Mouse (Mus musculus): ENCODE measurements around the gene H2-DMa.
"Not testable (repeated sequence)": the region's sequence is repeated elsewhere in the genome, so short reads cannot be mapped to it uniquely, and the experiment has no call there.

The H2-DMa gene

DNA sequence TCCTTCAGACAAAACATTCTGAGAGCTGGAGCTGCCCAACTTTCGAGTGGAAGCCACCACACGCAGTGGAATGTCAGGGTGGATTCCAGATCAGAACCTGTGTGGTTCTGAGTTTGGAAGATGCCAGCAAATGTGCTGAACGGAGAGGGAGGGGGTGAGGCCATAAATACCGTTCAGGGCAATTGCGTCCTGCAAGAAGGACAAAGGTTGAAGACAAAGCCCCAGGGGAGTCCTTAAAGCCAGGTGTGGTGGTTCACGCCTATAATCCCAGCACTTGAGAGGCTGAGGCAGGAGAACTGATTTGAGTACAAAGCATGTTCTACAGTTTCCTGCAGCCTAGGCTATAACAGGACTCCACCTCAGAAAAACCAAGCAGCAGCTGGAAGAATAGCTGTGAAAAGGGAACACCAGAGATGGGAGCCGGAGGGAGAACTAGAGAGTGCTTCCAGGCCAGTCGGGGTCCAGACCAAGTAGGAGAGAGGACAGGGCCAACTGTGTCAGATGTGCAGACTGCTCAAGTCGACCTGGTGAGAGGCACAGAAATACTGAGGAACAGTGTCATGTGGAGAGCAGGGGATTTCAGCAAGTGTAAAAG lies 7.6 kb downstream of the H2-DMa start:
- DNase-seq (ENCODE audit: low spot score), result peak; percentile 64

DNA sequence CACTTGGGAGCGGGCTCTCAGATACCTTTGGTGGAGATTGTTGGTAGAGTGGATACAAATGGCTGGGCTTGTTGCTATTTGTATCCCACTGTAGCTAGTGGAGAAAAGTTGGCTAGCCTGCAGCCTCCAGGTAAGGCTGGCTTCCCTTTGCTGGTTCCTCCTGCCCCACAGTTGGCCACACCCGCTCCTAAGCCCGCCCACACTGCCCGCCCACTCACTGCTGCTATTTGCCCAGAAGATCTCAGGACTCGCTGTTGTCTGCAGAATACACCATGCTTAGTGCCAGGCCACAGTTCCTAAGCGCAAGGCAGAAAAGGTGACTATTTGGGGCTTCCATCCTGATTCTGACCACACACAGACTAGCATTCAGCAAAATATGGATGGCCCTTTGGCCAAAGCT lies 8.1 kb downstream of the H2-DMa start:
- peak; percentile 78 for DNase-seq (ENCODE audit: low spot score)

DNA sequence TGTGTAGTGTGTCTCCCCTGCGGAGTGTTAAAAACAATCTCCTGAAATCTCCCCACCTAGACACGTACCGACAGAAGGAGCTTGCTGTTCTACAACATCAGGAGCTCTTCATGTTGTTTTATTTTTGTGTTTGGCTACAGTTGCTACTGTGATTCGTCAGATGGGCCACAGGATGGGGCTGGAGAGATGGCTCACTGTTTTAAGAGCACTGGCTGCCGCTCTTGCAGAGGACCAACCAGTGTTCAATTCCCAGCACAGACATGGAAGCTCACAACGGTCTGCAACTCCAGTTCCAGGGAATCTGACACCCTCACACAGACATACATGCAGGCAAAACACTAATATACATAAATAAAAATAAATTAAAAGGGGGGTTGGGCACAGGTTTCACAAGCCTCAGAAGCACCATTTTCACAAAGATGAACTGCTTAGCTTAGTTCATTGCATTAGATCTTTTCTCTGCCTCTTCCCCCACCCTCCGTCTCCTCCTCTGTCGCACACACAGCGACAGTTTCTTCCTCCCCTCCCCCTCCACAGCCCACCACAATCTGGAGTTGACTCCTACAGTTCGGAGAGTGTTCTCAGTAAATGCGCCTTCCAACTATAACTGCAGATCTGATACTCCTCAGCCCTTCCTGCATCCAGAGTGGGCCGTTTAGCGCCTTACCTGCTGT lies 9.1 kb downstream of the H2-DMa start:
- no peak for DNase-seq (ENCODE audit: low spot score)

DNA sequence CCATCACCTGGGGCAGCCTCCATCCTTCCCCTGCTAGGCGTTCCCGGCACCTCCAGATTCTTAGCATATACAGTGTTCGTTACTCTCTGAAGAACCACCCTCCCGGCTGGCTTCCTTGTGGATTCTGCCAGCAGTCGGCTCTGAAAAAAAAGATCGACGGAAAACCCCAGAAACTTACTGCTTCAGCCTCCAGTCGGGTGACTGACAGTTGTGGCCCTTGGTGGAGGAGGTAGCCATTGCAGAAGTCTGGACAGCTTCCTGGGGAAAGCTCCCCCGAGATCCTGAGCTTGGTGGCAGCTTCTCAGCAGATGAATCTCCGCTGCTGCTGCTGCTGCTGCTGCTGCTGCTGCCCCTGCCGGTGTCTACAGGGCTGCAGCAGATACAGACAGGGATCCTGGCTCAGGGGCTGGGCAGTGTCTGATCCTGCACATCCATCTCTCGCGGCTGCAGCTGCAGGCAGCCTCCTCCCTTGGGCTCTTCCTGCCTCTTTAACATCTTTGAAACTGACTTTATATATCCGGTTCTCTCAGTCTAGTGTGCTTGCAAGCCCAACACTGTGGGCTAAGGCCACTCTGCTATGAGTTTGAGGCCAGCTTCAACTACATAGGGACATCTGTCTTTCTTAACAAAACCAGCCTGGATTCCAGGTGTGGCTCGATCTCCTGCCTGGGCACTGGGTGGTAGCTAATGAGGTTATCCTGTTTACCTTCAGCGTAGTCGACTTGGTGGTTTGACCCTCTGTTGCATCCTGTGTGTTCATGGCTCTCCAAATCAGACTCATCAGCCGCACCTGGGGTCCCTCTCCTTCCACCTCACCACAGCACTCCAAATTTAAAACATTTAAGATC lies 9.8 kb downstream of the H2-DMa start:
- no peak for DNase-seq (ENCODE audit: low spot score)

DNA sequence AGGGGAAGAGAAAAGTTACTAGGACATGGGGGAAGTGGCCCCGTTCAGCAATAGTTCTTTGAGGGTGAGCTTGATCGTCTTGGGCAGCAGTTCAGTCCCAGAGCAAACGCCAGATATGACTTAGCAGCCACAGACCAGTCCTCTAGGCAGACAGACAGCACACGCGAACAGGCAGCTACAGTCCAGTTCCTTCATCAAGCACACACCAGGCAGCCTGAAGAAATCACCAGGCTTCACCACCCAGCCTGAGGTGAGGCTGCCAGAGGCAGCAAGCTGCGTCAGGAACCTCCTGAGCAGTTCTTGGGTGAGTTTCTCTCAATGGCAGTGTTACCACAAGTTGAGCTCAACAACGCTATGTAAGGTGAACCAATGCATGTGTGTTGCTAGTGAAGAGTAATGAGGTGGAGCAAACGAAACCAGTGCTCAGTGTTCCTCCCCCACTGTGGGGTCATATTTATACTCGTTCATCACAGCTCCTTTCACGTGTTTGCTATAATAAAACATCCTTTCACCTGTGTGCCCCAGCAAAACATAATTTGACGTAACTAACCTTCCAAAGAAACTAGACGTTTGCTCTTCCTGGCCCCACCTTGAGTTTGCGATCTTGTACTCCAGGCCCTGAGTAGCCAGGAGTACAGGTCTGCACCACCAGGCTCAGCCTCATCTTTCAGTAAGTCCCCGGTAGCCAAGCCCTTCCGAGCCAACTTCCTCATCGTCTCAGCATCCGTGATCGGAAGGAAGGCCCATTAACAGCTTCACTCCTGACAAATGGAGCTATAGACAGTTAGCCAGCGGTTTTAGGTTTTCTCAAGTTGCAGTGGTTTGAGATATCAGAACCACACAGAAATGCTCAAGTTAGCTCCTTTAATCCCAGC lies 11.0 kb downstream of the H2-DMa start:
- DNase-seq (ENCODE audit: low spot score), result no peak

DNA sequence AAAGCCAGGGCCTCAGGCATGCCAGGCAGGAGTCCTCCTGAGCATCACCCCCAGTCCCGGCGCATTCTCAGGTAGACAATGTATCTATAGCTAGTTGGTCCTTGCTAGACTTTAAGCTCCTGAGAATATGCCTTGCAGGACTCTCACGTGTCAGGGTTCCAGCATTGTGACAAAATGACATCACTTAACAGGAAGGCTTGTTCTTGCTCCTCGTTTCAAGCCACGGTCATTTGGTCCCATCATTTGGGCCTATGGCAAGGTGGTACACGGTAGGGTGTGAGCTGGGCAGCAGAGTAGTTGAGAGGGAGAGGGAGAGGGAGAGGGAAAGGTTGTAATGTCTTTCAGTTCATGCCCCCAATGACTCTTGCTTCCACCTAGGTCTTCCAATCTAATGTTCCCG lies 12.6 kb downstream of the H2-DMa start:
- no peak for DNase-seq (ENCODE audit: low spot score)

DNA sequence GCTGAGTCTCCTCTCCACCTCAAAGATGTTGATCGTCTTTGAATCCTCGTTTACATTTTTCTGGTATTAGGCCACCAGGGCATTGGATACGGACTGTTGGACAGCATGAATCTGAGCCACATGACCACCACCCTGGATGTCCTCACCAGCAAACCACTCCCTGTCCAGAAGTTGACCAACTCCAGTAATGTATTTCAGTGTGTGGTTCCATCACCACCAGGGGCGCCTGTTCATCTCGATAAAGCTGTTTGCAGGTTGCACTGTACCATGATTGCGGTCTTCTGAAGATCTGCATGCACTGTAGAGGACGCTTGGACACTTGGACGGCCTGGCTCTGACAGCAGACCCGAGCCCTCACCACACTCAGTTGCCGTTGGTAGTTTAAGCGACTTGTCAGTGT lies 13.9 kb downstream of the H2-DMa start:
- DNase-seq (ENCODE audit: low spot score), result no peak

DNA sequence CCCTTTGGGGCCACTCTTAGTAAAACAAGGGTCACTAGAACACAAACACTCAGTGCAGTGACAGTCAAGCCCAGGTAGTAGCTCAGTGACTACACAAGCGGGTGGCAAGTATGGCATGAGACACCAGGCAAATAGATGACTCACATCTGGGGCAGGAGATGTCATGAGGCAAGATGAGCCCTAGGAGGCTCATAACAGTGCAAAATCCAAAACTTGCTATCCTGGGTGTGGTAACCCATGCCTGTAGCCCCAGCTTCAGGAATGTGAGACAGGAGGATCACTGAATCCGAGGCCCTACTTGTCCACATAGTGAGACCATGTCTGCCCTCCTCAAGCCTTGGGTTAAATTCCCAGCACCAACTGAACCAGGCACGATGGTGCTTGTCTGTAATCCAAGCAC lies 15.1 kb downstream of the H2-DMa start:
- DNase-seq (ENCODE audit: low spot score), result no peak

DNA sequence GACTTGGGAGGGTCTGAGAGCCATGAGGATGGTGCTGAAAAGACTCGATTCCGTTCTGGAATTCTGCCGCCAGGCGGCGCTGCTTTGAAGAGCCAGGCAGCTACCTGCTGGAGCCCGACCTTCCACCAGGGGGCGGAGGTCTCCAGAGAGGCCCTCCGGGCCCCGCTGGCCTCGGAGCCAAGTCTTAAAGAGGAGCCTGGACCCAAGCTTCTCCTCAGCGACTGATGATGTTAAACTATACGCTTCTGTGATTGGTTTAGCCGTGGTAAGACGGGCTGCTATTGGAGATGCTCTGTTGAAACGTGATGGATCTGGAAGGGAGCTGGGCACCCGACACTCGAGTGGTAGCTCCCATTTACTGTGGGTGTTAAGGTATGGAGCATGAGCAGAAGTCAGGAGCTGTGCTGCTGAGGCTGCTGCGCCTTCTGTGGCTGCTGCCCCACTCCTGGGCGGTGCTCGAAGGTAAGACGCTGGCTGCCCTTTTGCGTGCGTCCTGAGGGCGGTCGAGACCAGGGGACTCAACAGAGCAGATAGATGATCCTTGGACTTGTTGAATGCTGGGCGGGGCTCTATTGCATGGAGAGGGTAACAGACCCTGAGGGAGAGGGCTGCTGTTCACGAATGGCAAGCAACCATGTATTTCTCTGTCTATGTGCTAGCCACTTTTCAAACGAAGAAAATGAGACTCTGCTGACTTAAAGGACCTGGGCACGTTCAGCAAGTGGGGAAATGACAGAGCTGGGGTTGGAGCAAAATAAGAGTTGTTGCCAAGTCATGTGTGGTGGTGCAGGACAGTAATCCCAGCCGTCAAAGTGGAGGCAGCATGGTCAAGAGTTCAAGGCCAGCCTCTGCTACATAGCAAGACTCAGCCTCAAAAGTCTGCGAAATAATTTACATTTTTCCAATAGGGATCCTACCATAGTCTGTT lies 16.2 kb downstream of the H2-DMa start:
- DNase-seq (ENCODE audit: low spot score), result peak; percentile 90

DNA sequence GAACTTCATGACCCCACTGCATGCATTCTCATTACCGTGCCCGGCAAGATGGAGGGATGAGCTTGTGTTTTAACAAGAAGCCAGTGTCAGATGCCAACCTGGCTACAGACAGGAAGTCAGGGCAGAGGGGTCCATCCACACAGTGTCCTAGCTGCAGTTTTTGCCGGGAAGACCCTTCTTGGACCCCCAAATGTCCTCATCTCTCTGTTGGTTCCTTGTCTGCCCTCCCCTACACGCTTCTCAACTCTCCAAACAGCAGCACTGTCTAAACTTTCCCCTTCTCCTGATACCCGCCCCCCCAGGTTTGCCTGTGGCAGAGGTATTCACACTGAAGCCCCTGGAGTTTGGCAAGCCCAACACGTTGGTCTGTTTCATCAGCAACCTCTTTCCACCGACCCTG lies 18.3 kb downstream of the H2-DMa start:
- no peak for DNase-seq (ENCODE audit: low spot score)

DNA sequence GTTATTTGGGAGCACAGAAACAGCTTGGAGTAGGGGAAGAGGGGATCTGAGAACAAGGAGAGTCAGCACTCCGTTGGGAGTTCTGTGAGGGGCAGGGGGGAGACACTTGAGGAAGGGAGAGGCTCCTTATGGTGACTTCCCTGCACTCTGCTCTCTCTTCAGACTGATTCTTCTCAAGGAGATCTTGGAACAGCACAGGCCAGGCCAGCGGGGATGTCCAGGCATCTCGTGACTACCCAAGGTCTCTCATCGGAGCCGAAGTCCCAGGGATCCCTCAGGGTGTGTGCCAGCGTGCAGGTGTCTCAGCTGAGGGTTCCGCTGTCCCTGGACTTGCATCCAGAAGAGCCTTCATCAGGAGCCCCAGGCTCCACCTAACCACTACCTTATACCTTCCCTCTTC lies 19.3 kb downstream of the H2-DMa start:
- DNase-seq (ENCODE audit: low spot score), result no peak

DNA sequence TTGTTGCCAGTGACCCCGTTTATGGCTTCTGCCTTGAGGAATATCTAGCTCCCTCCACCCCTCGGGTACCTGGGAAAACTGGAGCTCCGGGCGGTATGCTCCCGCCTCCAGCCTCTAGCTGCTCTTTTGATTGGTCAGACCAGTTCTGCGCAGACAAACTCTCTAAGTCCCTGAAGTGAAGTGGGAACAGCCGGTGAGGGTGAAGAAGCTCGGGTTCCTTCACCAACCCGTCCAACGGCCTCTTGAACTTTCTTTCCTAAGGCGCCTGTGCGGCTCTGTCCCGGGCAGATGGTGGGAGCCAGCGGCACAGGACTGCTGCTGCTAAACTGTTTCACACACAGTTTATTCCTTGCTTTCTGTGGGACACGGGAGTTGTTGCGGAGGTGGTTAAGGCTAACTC lies 20.1 kb downstream of the H2-DMa start:
- DNase-seq (ENCODE audit: low spot score), result peak; percentile 51

DNA sequence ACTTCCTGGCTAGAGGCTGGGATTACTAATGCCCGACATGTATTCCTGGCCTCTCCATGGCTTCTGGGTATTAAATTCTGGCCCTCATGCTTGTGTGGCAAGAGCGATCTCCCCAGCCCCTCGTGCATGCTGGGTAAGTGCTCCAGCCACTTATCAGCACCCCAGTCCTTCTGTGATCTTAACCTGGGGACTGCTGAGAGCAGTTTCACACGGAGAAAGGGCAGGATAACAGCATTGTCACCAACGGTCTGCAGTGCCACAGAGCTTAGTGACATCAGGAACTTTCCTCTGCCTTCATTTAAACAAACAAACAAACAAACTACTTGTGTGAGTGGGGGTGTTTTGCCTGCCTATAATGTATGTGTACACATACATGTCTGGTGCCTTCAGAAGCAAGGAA lies 20.9 kb downstream of the H2-DMa start:
- no peak for DNase-seq (ENCODE audit: low spot score)

DNA sequence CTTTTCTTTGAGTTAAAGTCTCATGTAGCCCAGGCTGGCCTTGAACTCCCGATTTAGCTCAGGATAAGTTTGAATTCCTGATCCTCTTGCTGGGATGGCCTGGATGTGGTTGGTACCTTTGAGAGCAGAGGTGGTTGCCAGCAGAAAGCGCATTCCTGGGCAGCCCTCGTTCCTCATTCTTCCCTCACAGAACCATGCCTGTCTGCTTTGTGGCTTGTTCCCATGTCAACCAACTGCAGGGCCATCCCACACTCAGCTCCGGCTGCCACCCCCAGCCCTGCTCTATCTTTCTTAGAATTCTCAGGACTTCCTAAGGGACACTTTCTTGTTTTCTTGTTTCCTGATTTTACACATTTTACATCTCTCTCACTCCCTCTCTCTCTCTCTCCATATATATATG lies 22.1 kb downstream of the H2-DMa start:
- no peak for DNase-seq (ENCODE audit: low spot score)

DNA sequence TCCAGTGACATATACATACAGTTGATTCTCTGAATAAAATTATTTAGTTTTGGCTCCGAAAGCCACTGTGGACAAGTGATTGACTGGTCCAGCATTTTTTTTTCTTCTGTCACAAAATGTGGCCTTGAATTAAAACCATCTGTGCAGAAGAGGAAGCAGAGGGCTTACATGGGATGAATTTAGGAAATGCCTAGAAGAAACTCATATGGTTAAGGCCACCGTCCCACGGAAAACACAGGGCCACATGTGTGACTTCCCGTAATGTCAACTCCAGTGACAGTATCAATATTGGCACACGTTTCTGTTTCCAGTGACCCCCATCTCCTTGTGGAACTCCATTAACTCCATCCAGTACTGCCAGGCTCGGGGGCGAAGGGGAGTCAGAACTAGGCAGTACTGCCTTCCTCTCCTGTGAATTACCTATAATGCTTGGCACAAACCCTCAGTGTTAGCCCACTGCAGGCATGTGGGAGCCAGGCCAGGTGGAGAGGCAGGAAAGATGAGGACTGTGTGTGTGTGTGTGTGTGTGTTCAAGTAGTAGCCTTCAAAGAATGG lies 23.2 kb downstream of the H2-DMa start:
- DNase-seq (ENCODE audit: low spot score), result no peak

DNA sequence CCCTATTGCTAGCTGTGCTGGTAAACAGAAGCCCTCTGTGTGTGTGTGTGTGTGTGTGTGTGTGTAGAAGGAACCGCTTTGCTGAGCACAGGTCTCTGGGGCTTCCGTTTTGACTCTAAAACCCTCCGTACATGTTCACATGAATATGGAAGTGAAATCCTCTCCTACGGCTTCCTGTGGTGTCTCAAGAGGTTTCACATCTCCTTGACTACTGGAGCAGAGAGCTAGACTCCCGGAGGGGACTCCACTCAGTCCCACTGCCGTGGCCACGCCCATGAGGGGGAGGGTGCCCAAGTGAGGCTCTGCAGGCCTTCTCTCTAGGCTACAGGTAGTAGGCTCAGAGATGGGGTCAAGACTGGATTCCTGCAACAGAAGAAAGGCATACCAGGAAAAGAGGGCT lies 23.7 kb downstream of the H2-DMa start, which contains the start of gene H2-DMb2:
Gene H2-DMb2, plus strand, starts transcription at position 275 of the 400 bp plus-strand sequence.
- no peak for DNase-seq (ENCODE audit: low spot score)

DNA sequence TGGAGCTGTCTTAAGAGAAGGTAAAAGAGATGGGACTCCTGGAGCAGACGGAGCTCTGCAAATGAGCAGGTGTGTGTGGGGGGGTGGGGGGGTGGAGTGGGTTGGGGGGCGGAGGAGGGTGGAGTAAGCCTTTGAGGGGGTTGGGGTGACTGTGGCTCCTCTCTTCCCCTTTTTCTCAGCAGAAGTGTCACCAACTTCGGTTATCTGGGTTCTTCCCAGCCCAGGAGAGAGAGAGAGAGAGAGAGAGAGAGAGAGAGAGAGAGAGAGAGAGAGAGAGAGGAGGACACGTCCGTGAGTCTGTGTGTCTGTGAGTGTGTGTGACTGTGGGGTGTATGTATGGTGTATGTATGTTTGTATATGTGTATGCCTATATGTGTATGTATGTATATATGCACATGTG lies 24.1 kb downstream of the H2-DMa start:
- DNase-seq (ENCODE audit: low spot score), result no peak

DNA sequence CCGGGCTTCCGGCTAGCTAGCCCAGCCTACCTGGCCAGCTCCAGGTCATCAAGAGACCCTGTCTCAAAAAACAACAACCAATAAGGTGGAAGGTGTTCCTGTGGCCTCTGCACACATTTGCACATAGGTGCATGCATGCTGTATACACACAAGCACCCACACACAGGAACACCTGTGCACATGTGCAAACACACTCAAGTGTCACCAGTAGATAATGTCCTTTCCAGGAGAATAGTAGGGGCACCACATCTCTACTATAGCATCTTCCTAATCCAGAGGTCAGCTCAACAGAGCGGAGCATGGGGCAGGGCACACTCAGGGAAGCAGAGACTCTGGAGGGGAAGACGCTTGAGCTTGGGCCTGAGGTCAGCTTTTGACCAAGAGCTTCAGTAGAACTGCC lies 24.9 kb downstream of the H2-DMa start:
- not testable (repeated sequence) for DNase-seq (ENCODE audit: low spot score)

DNA sequence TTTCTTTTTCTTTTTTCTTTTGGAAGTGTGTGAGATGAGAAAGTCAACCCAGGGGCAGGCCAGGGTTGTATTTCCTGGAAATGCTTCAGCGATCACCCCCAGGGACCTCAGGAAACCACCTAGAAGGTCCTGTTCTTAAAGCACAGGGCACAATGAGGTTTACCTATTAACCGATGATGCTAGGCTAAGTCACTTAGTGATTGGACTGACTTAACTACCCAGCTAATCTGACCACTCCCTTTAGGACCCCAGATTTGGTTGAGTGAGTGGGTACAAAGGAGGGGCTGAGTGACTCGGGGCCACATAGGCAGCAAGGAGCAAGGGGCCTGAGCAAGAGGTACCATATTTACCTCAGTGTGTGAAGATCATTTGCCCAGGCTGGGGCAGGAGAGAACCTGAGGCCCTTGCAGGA lies 25.6 kb downstream of the H2-DMa start:
- DNase-seq (ENCODE audit: low spot score), result no peak

DNA sequence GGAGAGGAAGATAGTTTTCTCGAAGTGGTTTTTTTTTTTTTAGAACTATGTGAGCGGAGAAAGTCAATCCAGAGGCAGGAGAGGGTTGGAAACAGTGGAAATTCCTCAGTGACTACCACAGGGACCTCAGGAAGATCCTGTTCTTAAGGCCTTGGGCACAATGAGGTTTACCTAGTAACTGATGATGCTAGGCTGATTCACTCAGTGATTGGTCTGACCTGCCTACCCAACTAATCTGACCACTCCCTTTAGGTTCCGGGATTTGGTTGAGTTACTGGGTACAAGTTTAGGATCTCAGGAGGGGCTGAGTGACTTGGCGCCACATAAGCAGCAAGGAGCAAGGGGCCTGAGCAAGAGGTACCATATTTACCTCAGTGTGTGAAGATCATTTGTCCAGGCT lies 33.6 kb downstream of the H2-DMa start, which contains the start of gene H2-DMb1:
Gene H2-DMb1, plus strand, starts transcription at position 150 of the 400 bp plus-strand sequence.
- no peak for DNase-seq (ENCODE audit: low spot score)

DNA sequence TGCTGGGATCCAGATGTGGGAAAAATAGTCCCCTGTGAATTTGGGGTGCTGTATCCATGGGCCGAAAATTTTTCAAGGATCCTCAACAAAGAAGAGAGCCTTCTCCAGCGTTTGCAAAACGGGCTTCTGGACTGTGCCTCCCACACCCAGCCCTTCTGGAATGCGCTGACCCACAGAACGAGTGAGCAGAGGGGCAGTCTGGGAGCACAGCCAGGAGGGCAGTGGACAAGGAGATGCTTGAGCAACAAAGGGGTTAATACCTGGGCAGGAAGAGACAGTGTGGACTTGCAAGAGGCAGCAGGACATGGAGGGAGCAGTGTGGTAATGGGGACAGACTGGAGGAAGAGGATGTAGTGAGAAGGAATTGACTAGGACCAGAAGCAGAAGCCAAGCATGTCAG lies 36.2 kb downstream of the H2-DMa start:
- DNase-seq (ENCODE audit: low spot score), result no peak

All from yolk sac, embryonic 10.5 days (tissue).